Mouse (Mus musculus): ENCODE measurements around the gene Sik2. TPM values are rescaled to one million over a fixed set of nuclear protein-coding genes. Genes with fewer than 3 reads are reported as not detected.

Gene Sik2
- polyA plus RNA-seq, 1 experiment from 2014 or later: 18.5 TPM

DNA sequence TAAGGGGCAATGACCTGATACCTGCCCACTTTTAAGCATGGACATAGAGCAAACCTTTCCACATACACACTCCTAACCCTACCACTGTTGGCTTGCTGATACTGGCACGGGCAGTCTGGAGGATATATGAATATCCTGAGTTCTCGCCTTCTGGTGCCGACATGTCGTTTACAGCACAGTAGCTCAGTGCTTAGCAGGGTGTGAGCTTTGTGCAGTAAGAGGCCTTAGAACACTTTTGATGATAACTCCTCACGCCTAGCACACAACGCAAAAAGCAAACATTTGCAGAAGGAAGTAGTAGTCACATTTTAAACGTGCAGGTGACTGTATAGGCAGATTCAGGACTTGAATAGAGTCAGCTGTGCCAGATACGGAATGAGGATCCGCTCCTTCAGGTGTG lies 159.1 kb downstream of the Sik2 start:
- H3K4me2 ChIP-seq (ENCODE audit: low read depth, low read length): peak overlapping the region; percentile 59; the same call in 1 of the 2 replicates
- H3K9me3 ChIP-seq (replicated peaks; ENCODE audit: control insufficient read depth, low read length): no peaks in the 10 kb centered on the region
- no peaks in the 10 kb centered on the region for H3K27me3 ChIP-seq (ENCODE audit: control insufficient read depth, insufficient read depth, low read length)
- no peak overlapping the region for H3K4me3 ChIP-seq (ENCODE audit: low read length)
- no peak for ATAC-seq (replicated peaks; ENCODE audit: extremely low read depth, insufficient read depth, low FRiP score)
- no peaks in the 10 kb centered on the region for H3K36me3 ChIP-seq (ENCODE audit: control insufficient read depth, insufficient read depth)
- H3K27ac ChIP-seq (ENCODE audit: low read length): no peak overlapping the region
- WGBS: 47% methylated on average over 9 of the region's 9 CpGs
- peak overlapping the region; percentile 45; the same call in 1 of the 2 replicates for H3K9ac ChIP-seq (ENCODE audit: low read length)
- peaks cover 22% of the 10 kb centered on the region for H3K4me1 ChIP-seq (ENCODE audit: control insufficient read depth, insufficient read depth, low read length)

DNA sequence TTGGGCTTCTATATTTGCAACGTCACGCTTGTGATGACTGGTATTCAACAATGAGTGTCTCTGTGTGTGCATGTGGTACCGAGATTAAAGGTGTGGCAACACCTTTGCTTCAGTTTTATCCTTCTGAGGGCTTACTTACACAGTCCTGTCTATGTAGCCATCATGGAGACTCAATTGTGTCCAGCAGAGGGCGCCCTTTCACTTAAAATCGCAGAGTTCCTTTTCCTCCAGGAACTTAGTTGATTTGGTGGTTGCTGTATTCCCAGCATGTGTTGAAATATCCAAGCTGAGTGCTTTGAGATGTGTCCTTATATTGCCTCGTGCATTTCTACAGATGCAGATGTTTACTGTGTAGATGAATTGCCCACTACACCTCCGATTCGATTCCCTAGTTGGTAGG lies 159.6 kb downstream of the Sik2 start:
- Histone ChIP-seq H3K27me3 (ENCODE audit: control insufficient read depth, insufficient read depth, low read length) (no peaks in the 10 kb centered on the region), H3K9me3 (replicated peaks; ENCODE audit: control insufficient read depth, low read length) (no peaks in the 10 kb centered on the region), H3K27ac (ENCODE audit: low read length) (no peak overlapping the region), H3K36me3 (ENCODE audit: control insufficient read depth, insufficient read depth) (no peaks in the 10 kb centered on the region), H3K4me2 (ENCODE audit: low read depth, low read length) (no peak overlapping the region), H3K4me1 (ENCODE audit: control insufficient read depth, insufficient read depth, low read length) (peaks cover 22% of the 10 kb centered on the region), H3K4me3 (ENCODE audit: low read length) (no peak overlapping the region), H3K9ac (ENCODE audit: low read length) (no peak overlapping the region)
- 19% methylated on average over 8 of the region's 8 CpGs for WGBS
- peak; percentile 78 for ATAC-seq (replicated peaks; ENCODE audit: extremely low read depth, insufficient read depth, low FRiP score)

GRCm38 (mm10) chr9:50848821-50849220 lies 160.1 kb downstream of the Sik2 start:
- Histone ChIP-seq H3K27ac (ENCODE audit: low read length) (no peak overlapping the region), H3K4me1 (ENCODE audit: control insufficient read depth, insufficient read depth, low read length) (peaks cover 22% of the 10 kb centered on the region), H3K9me3 (replicated peaks; ENCODE audit: control insufficient read depth, low read length) (no peaks in the 10 kb centered on the region), H3K4me2 (ENCODE audit: low read depth, low read length) (no peak overlapping the region), H3K4me3 (ENCODE audit: low read length) (no peak overlapping the region), H3K36me3 (ENCODE audit: control insufficient read depth, insufficient read depth) (peaks cover 2% of the 10 kb centered on the region; the same call in 1 of the 2 replicates), H3K9ac (ENCODE audit: low read length) (no peak overlapping the region), H3K27me3 (ENCODE audit: control insufficient read depth, insufficient read depth, low read length) (no peaks in the 10 kb centered on the region)
- no peak for ATAC-seq (replicated peaks; ENCODE audit: extremely low read depth, insufficient read depth, low FRiP score)
- WGBS: 70% methylated on average over 5 of the region's 5 CpGs

DNA sequence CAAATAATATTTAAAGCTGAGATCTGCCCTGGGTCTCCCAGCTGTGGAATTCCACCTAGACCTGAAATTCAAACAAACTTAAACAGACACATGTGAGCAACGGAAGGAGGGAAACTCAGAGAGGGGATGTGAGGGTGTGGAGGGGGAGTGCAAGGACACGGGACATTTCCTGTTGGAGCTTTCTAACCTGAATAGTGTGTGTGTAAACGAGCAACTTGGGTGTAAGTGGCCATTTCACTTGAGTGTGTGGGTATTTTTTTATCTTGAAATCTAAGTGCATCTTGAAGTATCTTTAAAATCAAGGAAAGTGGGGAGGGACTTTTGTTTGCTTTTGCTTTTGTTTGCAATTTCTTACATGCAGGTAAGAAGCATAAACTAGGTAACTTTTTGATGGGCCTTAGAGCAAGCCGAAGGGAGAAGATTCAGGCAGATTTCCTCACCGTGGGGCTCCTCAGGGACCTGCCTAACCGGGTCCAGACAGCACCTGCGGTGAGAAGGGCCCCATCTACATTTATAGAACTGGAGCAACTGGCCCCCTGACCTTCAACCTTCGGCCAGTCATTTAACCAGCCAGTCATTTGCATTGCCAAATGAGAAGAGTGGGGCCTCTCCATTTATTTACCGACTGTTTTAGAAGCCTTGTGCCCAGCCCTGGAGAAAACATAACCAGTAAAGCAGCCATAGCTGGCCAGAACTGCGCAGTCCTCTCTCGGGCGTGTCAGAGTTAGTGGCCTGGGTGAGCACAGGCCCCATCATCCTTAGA lies 161.1 kb downstream of the Sik2 start:
- Histone ChIP-seq H3K27ac (ENCODE audit: low read length) (no peak overlapping the region), H3K36me3 (ENCODE audit: control insufficient read depth, insufficient read depth) (peaks cover 5% of the 10 kb centered on the region; the same call in 1 of the 2 replicates), H3K9me3 (replicated peaks; ENCODE audit: control insufficient read depth, low read length) (no peaks in the 10 kb centered on the region), H3K4me1 (ENCODE audit: control insufficient read depth, insufficient read depth, low read length) (peaks cover 16% of the 10 kb centered on the region), H3K4me2 (ENCODE audit: low read depth, low read length) (no peak overlapping the region), H3K27me3 (ENCODE audit: control insufficient read depth, insufficient read depth, low read length) (no peaks in the 10 kb centered on the region), H3K4me3 (ENCODE audit: low read length) (no peak overlapping the region), H3K9ac (ENCODE audit: low read length) (no peak overlapping the region)
- ATAC-seq (replicated peaks; ENCODE audit: extremely low read depth, insufficient read depth, low FRiP score): no peak
- WGBS: 66% methylated on average over 12 of the region's 12 CpGs

DNA sequence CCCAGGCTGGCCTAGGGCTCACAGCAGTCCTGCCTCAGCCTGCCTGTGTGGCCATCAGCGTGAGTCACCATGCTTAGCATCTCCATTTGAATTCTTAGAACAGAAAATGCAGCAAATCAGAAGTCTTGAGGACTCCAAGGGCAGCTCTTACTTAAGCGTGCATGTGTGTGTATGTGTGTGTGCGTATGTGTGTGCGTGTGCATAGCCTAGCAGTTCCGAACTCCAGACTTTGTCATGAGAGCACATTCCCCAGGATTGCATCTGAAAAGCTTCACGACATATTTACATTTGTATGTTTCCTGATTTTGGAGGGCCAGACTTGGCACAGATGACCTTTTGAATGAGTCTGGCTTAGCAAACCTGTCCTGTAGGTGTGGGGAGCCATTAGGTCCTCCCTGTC lies 161.7 kb downstream of the Sik2 start:
- Histone ChIP-seq H3K27ac (ENCODE audit: low read length) (no peak overlapping the region), H3K4me2 (ENCODE audit: low read depth, low read length) (no peak overlapping the region), H3K9me3 (replicated peaks; ENCODE audit: control insufficient read depth, low read length) (no peaks in the 10 kb centered on the region), H3K4me1 (ENCODE audit: control insufficient read depth, insufficient read depth, low read length) (peaks cover 15% of the 10 kb centered on the region), H3K36me3 (ENCODE audit: control insufficient read depth, insufficient read depth) (peaks cover 5% of the 10 kb centered on the region; the same call in 1 of the 2 replicates), H3K4me3 (ENCODE audit: low read length) (no peak overlapping the region), H3K9ac (ENCODE audit: low read length) (no peak overlapping the region), H3K27me3 (ENCODE audit: control insufficient read depth, insufficient read depth, low read length) (no peaks in the 10 kb centered on the region)
- 81% methylated on average over 6 of the region's 6 CpGs for WGBS
- ATAC-seq (replicated peaks; ENCODE audit: extremely low read depth, insufficient read depth, low FRiP score): no peak

- Histone ChIP-seq H3K27me3 (ENCODE audit: control insufficient read depth, insufficient read depth, low read length) (no peaks in the 10 kb centered on the region), H3K9me3 (replicated peaks; ENCODE audit: control insufficient read depth, low read length) (no peaks in the 10 kb centered on the region), H3K4me3 (ENCODE audit: low read length) (no peak overlapping the region), H3K4me2 (ENCODE audit: low read depth, low read length) (no peak overlapping the region), H3K27ac (ENCODE audit: low read length) (no peak overlapping the region), H3K4me1 (ENCODE audit: control insufficient read depth, insufficient read depth, low read length) (peaks cover 14% of the 10 kb centered on the region), H3K36me3 (ENCODE audit: control insufficient read depth, insufficient read depth) (peaks cover 5% of the 10 kb centered on the region; the same call in 1 of the 2 replicates), H3K9ac (ENCODE audit: low read length) (no peak overlapping the region)
- no peak for ATAC-seq (replicated peaks; ENCODE audit: extremely low read depth, insufficient read depth, low FRiP score)
- 81% methylated on average over 9 of the region's 9 CpGs for WGBS
Observed at GRCm38 (mm10) chr9:50845547-50845946, 163.3 kb downstream of the Sik2 start.

GRCm38 (mm10) chr9:50845081-50845480 lies 163.8 kb downstream of the Sik2 start, which contains the start of gene Ppp2r1b:
Gene Ppp2r1b (plus strand): TSS chr9:50845301.
- Histone ChIP-seq H3K9me3 (replicated peaks; ENCODE audit: control insufficient read depth, low read length) (no peaks in the 10 kb centered on the region), H3K9ac (ENCODE audit: low read length) (no peak within 1 kb of the TSS), H3K4me2 (ENCODE audit: low read depth, low read length) (no peak within 1 kb of the TSS), H3K4me3 (ENCODE audit: low read length) (no peak within 1 kb of the TSS), H3K27me3 (ENCODE audit: control insufficient read depth, insufficient read depth, low read length) (no peaks in the 10 kb centered on the region), H3K4me1 (ENCODE audit: control insufficient read depth, insufficient read depth, low read length) (peaks cover 10% of the 10 kb centered on the region), H3K27ac (ENCODE audit: low read length) (no peak within 1 kb of the TSS), H3K36me3 (ENCODE audit: control insufficient read depth, insufficient read depth) (peaks cover 5% of the 10 kb centered on the region; the same call in 1 of the 2 replicates)
- WGBS: 94% methylated on average over 3 of the region's 3 CpGs
- no peak for ATAC-seq (replicated peaks; ENCODE audit: extremely low read depth, insufficient read depth, low FRiP score)

Other genes starting within 250 kb of the Sik2 start
- 10.7 and 11.0 TPM in 2 replicates for gene Fdxacb1, start 240.8 kb downstream of the Sik2 start, polyA plus RNA-seq (2015; fragmentation: Nextera tagmentation; extraction: Ambion mirVana)
- 27.2 and 27.5 TPM in 2 replicates for gene Alg9, start 234.1 kb downstream of the Sik2 start, polyA plus RNA-seq (2015; fragmentation: Nextera tagmentation; extraction: Ambion mirVana)
- 28.7 and 30.0 TPM in 2 replicates for gene 1110032A03Rik, start 233.6 kb downstream of the Sik2 start, polyA plus RNA-seq (2015; fragmentation: Nextera tagmentation; extraction: Ambion mirVana)
- 38.2 and 41.8 TPM in 2 replicates for gene Ppp2r1b, start 163.8 kb downstream of the Sik2 start, polyA plus RNA-seq (2015; fragmentation: Nextera tagmentation; extraction: Ambion mirVana)
- not detected in 2 replicates for gene Btg4, start 51.8 kb upstream of the Sik2 start, polyA plus RNA-seq (2015; fragmentation: Nextera tagmentation; extraction: Ambion mirVana)
- gene Layn, start 68.0 kb upstream of the Sik2 start, polyA plus RNA-seq (2015; fragmentation: Nextera tagmentation; extraction: Ambion mirVana): 6.8 and 9.2 TPM in 2 replicates
- 0.29 and 0.56 TPM in 2 replicates for gene 4833427G06Rik, start 93.0 kb upstream of the Sik2 start, polyA plus RNA-seq (2015; fragmentation: Nextera tagmentation; extraction: Ambion mirVana)
- 0.07 and 0.09 TPM in 2 replicates for gene Gm32742, start 156.4 kb upstream of the Sik2 start, polyA plus RNA-seq (2015; fragmentation: Nextera tagmentation; extraction: Ambion mirVana)
- gene Pou2af1, start 204.6 kb upstream of the Sik2 start, polyA plus RNA-seq (2015; fragmentation: Nextera tagmentation; extraction: Ambion mirVana): 0.31 and 0.92 TPM in 2 replicates